Mouse (Mus musculus) adipocyte (in vitro differentiated cells): ENCODE results near the gene Ubfd1.

Experiments used
- DNase-seq: peaks from one replicate; pipeline ENCODE4 v3.0.0-alpha.2; 2016; ENCODE audit warnings: low spot score

Gene Ubfd1

GRCm38 (mm10) chr7:122087195-122087982, 20.4 kb downstream of the Ubfd1 start:
- no peak for DNase-seq

- no peak for DNase-seq
Observed at GRCm38 (mm10) chr7:122094564-122095330, 27.8 kb downstream of the Ubfd1 start.

- DNase-seq, result no peak
Observed at GRCm38 (mm10) chr7:122098009-122098408, 31.0 kb downstream of the Ubfd1 start.

- DNase-seq, result peak; percentile 41
Observed at GRCm38 (mm10) chr7:122099222-122099621, 32.2 kb downstream of the Ubfd1 start.

GRCm38 (mm10) chr7:122101014-122101746, 34.2 kb downstream of the Ubfd1 start:
- peak; percentile 34 for DNase-seq

GRCm38 (mm10) chr7:122101747-122102244, 34.8 kb downstream of the Ubfd1 start, which contains the start of gene Ndufab1:
Gene Ndufab1, minus strand, starts transcription at chr7:122101886.
- peak; percentile 81 for DNase-seq

GRCm38 (mm10) chr7:122108206-122108605, 41.2 kb downstream of the Ubfd1 start:
- no peak for DNase-seq

GRCm38 (mm10) chr7:122123518-122123917, 56.5 kb downstream of the Ubfd1 start:
- peak; percentile 14 for DNase-seq

GRCm38 (mm10) chr7:122125636-122126035, 58.7 kb downstream of the Ubfd1 start:
- DNase-seq, result no peak

- DNase-seq, result no peak
Observed at GRCm38 (mm10) chr7:122126946-122127345, 60.0 kb downstream of the Ubfd1 start.
